Mouse (Mus musculus): ENCODE results near the gene Pitx3. TPM values are rescaled to one million over a fixed set of nuclear protein-coding genes. Genes with fewer than 3 reads are reported as not detected.

Gene Pitx3
- total RNA-seq, 2 experiments from 2014 or later: not detected

DNA sequence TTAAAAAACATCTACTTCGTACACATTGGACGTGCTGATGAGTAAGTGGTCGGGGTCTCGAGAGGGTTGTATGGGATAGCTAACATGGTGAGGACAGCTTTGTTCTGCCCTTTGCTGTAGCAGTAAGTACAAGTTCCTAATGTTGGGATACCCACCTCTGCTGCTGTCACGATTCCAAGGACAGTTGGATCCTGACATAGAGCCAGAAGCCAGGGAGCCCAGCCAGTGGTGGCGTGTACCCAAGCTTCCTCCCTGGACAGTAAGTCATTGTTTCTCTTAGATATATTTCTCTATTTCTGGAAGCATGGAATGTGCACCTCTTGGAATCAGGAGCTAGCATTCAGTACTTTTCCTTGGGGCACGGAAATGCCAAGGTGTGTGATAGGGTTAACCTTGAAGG is 60.3 kb downstream of the Pitx3 start:
- intact Hi-C loops (cut with DNase I): no loop called here
- no peak for DNase-seq (ENCODE audit: low spot score in 2 of 2)

GRCm38 (mm10) chr19:46086337-46086736 is 61.8 kb downstream of the Pitx3 start:
- intact Hi-C loops (cut with DNase I): no loop called here
- peak; percentile 24 to 46 for DNase-seq (ENCODE audit: low spot score in 2 of 2)

Other genes starting within 250 kb of the Pitx3 start
- 10 to 100 TPM; 20.1 to 20.2 TPM for gene Armh3, start 149.8 kb downstream of the Pitx3 start, total RNA-seq (2021)
- gene Hps6, start 144.8 kb downstream of the Pitx3 start, total RNA-seq (2021): 1 to 10 TPM; 5.9 to 7.1 TPM
- gene Pprc1, start 103.4 kb downstream of the Pitx3 start, total RNA-seq (2021): 10 to 100 TPM; 20.5 to 25.5 TPM
- 100 to 1,000 TPM; 108 to 118 TPM for gene Ldb1, start 103.1 kb downstream of the Pitx3 start, total RNA-seq (2021)
- 10 to 100 TPM; 42.5 to 44.1 TPM for gene Nolc1, start 72.5 kb downstream of the Pitx3 start, total RNA-seq (2021)
- not detected for gene Elovl3, start 16.4 kb downstream of the Pitx3 start, total RNA-seq (2021)
- 10 to 100 TPM; 91.1 to 99.0 TPM for gene Gbf1, start 4.2 kb upstream of the Pitx3 start, total RNA-seq (2021)
- gene Nfkb2, start 156.0 kb upstream of the Pitx3 start, total RNA-seq (2021): 1 to 10 TPM; 2.1 to 2.9 TPM
- 100 to 1,000 TPM; 614 to 671 TPM for gene Psd, start 178.8 kb upstream of the Pitx3 start, total RNA-seq (2021)
- 10 to 100 TPM; 26.7 to 28.7 TPM for gene Fbxl15, start 179.9 kb upstream of the Pitx3 start, total RNA-seq (2021)
- gene Cuedc2, start 190.4 kb upstream of the Pitx3 start, total RNA-seq (2021): 100 to 1,000 TPM; 166 to 216 TPM
- 10 to 100 TPM; 25.6 to 27.8 TPM for gene Mfsd13a, start 192.8 kb upstream of the Pitx3 start, total RNA-seq (2021)
- under 1 TPM; 0.62 to 0.68 TPM for gene 2310034G01Rik, start 202.0 kb upstream of the Pitx3 start, total RNA-seq (2021)
- 100 to 1,000 TPM; 175 to 195 TPM for gene Actr1a, start 247.4 kb upstream of the Pitx3 start, total RNA-seq (2021)
- gene Sufu, start 248.6 kb upstream of the Pitx3 start, total RNA-seq (2021): 10 to 100 TPM; 18.3 to 18.6 TPM

Measured in left cerebral cortex, postnatal 36 days (tissue).